Mouse (Mus musculus) lung, postnatal 0 days (tissue): ENCODE data around the gene Zhx3.
A peak's percentile ranks its signal among the peaks of the same experiment; 100 is the strongest.

ENCODE experiments used
- CTCF ChIP-seq: IDR thresholded peaks from 2 replicates; pipeline ENCODE4 v1.5.1; 2016; ENCODE audit warnings: antibody characterized with exemption, mild to moderate bottlenecking
- EP300 ChIP-seq: IDR thresholded peaks from 2 replicates; pipeline ENCODE4 v1.6.1; 2016; ENCODE audit warnings: antibody characterized with exemption, mild to moderate bottlenecking, control low read depth

DNA sequence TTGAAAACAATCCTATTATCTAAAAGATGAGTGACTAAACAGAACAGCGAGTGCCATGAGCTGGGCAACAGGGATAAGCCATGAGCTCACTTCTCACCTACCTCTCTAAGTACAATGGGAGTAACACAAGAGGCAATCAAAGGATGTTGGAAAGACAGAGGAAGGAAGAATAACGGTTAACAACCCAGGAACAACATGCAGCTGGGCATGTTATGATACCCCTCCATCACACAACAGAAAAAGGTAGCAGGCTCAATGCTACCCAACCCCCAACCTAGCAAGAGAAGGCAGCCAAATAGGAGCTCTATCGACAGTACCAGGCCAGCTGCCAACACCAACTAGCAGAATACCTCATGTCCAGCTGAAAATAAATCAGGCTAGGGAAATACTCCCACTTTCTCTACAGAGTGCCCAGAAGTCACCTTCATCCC is 66.7 kb downstream of the Zhx3 start:
- TF ChIP-seq CTCF (no peak), EP300 (peak; percentile 78)
